Mouse (Mus musculus): Measurements from ENCODE around the gene Mtfp1. TPM values are rescaled to one million over a fixed set of nuclear protein-coding genes. Genes with fewer than 3 reads are reported as not detected.
"Not testable (repeated sequence)": the region's sequence is repeated elsewhere in the genome, so short reads cannot be mapped to it uniquely, and the experiment has no call there.

Mtfp1 gene
- polyA plus RNA-seq (2015; fragmentation: Nextera tagmentation; extraction: Ambion mirVana): 10.7 and 12.3 TPM in 2 replicates

- Histone ChIP-seq H3K27ac (replicated peaks) (peak within 1 kb of the TSS; percentile 82), H3K9me3 (no peaks in the 10 kb centered on the region), H3K9ac (peak within 1 kb of the TSS; percentile 45), H3K4me3 (peak within 1 kb of the TSS; percentile 58), H3K4me1 (replicated peaks) (peaks cover 30% of the 10 kb centered on the region), H3K36me3 (peaks cover 24% of the 10 kb centered on the region), H3K27me3 (no peaks in the 10 kb centered on the region), H3K4me2 (peak within 1 kb of the TSS; percentile 95)
- 7% methylated on average over 34 of the region's 34 CpGs for WGBS
- ATAC-seq (ENCODE audit: low FRiP score, low read depth): no peak
Measured at GRCm38 (mm10) chr11:4095171-4096053, at the start of gene Mtfp1. Mtfp1 (minus strand) TSS chr11:4095445.

GRCm38 (mm10) chr11:4143281-4144062 is 48.2 kb upstream of the Mtfp1 start:
- H3K4me2 ChIP-seq: no peak overlapping the region
- no peaks in the 10 kb centered on the region for H3K27me3 ChIP-seq
- peaks cover 49% of the 10 kb centered on the region for H3K36me3 ChIP-seq
- no peak overlapping the region; the same call in 1 of the 2 replicates for H3K27ac ChIP-seq (replicated peaks)
- no peak overlapping the region for H3K9ac ChIP-seq
- no peak overlapping the region for H3K4me3 ChIP-seq
- WGBS: 84% methylated on average over 21 of the region's 21 CpGs
- no peaks in the 10 kb centered on the region for H3K9me3 ChIP-seq
- 0 out of 2 replicates have a peak, but pooled peaks have one; percentile 23 for ATAC-seq (ENCODE audit: low FRiP score, low read depth)
- H3K4me1 ChIP-seq (replicated peaks): no peaks in the 10 kb centered on the region

GRCm38 (mm10) chr11:4142352-4142751 is 47.1 kb upstream of the Mtfp1 start:
- Histone ChIP-seq H3K4me3 (no peak overlapping the region), H3K4me1 (replicated peaks) (peaks cover 5% of the 10 kb centered on the region), H3K27ac (replicated peaks) (no peak overlapping the region), H3K9me3 (no peaks in the 10 kb centered on the region), H3K36me3 (peaks cover 53% of the 10 kb centered on the region), H3K4me2 (no peak overlapping the region), H3K27me3 (no peaks in the 10 kb centered on the region), H3K9ac (no peak overlapping the region)
- ATAC-seq (ENCODE audit: low FRiP score, low read depth): no peak
- WGBS: 91% methylated on average over 4 of the region's 4 CpGs

- Histone ChIP-seq H3K4me3 (no peak overlapping the region), H3K27me3 (no peaks in the 10 kb centered on the region), H3K27ac (replicated peaks) (no peak overlapping the region), H3K36me3 (peaks cover 53% of the 10 kb centered on the region), H3K4me1 (replicated peaks) (peaks cover 13% of the 10 kb centered on the region), H3K9me3 (no peaks in the 10 kb centered on the region), H3K9ac (no peak overlapping the region), H3K4me2 (no peak overlapping the region)
- no peak for ATAC-seq (ENCODE audit: low FRiP score, low read depth)
Measured at GRCm38 (mm10) chr11:4141505-4141904, 46.3 kb upstream of the Mtfp1 start.

GRCm38 (mm10) chr11:4138964-4139363 is 43.7 kb upstream of the Mtfp1 start:
- Histone ChIP-seq H3K9ac (no peak overlapping the region), H3K9me3 (no peaks in the 10 kb centered on the region), H3K27ac (replicated peaks) (no peak overlapping the region), H3K36me3 (peaks cover 52% of the 10 kb centered on the region), H3K4me1 (replicated peaks) (peaks cover 28% of the 10 kb centered on the region), H3K27me3 (no peaks in the 10 kb centered on the region), H3K4me2 (no peak overlapping the region), H3K4me3 (no peak overlapping the region)
- WGBS: 62% methylated on average over 2 of the region's 2 CpGs
- ATAC-seq (ENCODE audit: low FRiP score, low read depth): no peak

GRCm38 (mm10) chr11:4134986-4135935 is 40.0 kb upstream of the Mtfp1 start, which contains the start of gene Rnf215:
Rnf215 (plus strand) TSS chr11:4135202.
- peak; percentile 91 for ATAC-seq (ENCODE audit: low FRiP score, low read depth)
- WGBS: 2% methylated on average over 59 of the region's 66 CpGs
- Histone ChIP-seq H3K4me1 (replicated peaks) (peaks cover 28% of the 10 kb centered on the region), H3K27ac (replicated peaks) (peak within 1 kb of the TSS; percentile 89), H3K4me3 (peak within 1 kb of the TSS; percentile 66), H3K9ac (peak within 1 kb of the TSS; percentile 80), H3K27me3 (no peaks in the 10 kb centered on the region), H3K4me2 (peak within 1 kb of the TSS; percentile 61), H3K36me3 (peaks cover 15% of the 10 kb centered on the region), H3K9me3 (no peaks in the 10 kb centered on the region)

- Histone ChIP-seq H3K27me3 (no peaks in the 10 kb centered on the region), H3K36me3 (0 out of 2 replicates have a peak, but pooled peaks cover 7% of the 10 kb centered on the region), H3K9ac (peak overlapping the region; percentile 80; the same call in 1 of the 2 replicates), H3K4me1 (replicated peaks) (peaks cover 28% of the 10 kb centered on the region), H3K9me3 (no peaks in the 10 kb centered on the region), H3K27ac (replicated peaks) (peak overlapping the region; percentile 89), H3K4me3 (peak overlapping the region; percentile 66), H3K4me2 (peak overlapping the region; percentile 61)
- 57% methylated on average over 6 of the region's 6 CpGs for WGBS
- no peak for ATAC-seq (ENCODE audit: low FRiP score, low read depth)
Measured at GRCm38 (mm10) chr11:4134400-4134799, 39.2 kb upstream of the Mtfp1 start.

- Histone ChIP-seq H3K27me3 (no peaks in the 10 kb centered on the region), H3K27ac (replicated peaks) (no peak overlapping the region), H3K9ac (no peak overlapping the region), H3K4me3 (no peak overlapping the region), H3K9me3 (no peaks in the 10 kb centered on the region), H3K36me3 (0 out of 2 replicates have a peak, but pooled peaks cover 5% of the 10 kb centered on the region), H3K4me2 (no peak overlapping the region), H3K4me1 (replicated peaks) (peaks cover 28% of the 10 kb centered on the region)
- ATAC-seq (ENCODE audit: low FRiP score, low read depth): no peak
- WGBS: 46% methylated on average over 3 of the region's 3 CpGs
Measured at GRCm38 (mm10) chr11:4133450-4133849, 38.2 kb upstream of the Mtfp1 start.

- H3K27ac ChIP-seq (replicated peaks); ATAC-seq (ENCODE audit: low FRiP score, low read depth); H3K9me3 ChIP-seq; H3K4me3 ChIP-seq; H3K4me1 ChIP-seq (replicated peaks); H3K36me3 ChIP-seq; H3K4me2 ChIP-seq; H3K9ac ChIP-seq; H3K27me3 ChIP-seq: not testable (repeated sequence)
- WGBS: 95% methylated on average over 4 of the region's 4 CpGs
Measured at GRCm38 (mm10) chr11:4128461-4128860, 33.2 kb upstream of the Mtfp1 start.

GRCm38 (mm10) chr11:4127059-4127458 is 31.8 kb upstream of the Mtfp1 start:
- no peaks in the 10 kb centered on the region for H3K4me1 ChIP-seq (replicated peaks)
- H3K4me3 ChIP-seq: no peak overlapping the region
- H3K9ac ChIP-seq: no peak overlapping the region
- H3K4me2 ChIP-seq: no peak overlapping the region
- no peak for ATAC-seq (ENCODE audit: low FRiP score, low read depth)
- no peak overlapping the region for H3K27ac ChIP-seq (replicated peaks)
- H3K27me3 ChIP-seq: no peaks in the 10 kb centered on the region
- 95% methylated on average over 1 of the region's 1 CpGs for WGBS
- H3K9me3 ChIP-seq: no peaks in the 10 kb centered on the region
- no peaks in the 10 kb centered on the region for H3K36me3 ChIP-seq

GRCm38 (mm10) chr11:4123922-4124321 is 28.7 kb upstream of the Mtfp1 start:
- WGBS: 68% methylated on average over 5 of the region's 5 CpGs
- H3K9me3 ChIP-seq: no peaks in the 10 kb centered on the region
- ATAC-seq (ENCODE audit: low FRiP score, low read depth): no peak

More at GRCm38 (mm10) chr11:4123922-4124321, 28.7 kb upstream of the Mtfp1 start:
- Histone ChIP-seq H3K27ac (replicated peaks) (no peak overlapping the region), H3K9ac (no peak overlapping the region), H3K36me3 (no peaks in the 10 kb centered on the region), H3K4me1 (replicated peaks) (peaks cover 2% of the 10 kb centered on the region), H3K27me3 (no peaks in the 10 kb centered on the region), H3K4me3 (no peak overlapping the region), H3K4me2 (no peak overlapping the region)

Measured in hindbrain, embryonic 15.5 days (tissue).